Mouse (Mus musculus) kidney, adult 2 months (tissue): ENCODE data around the gene Lamp5.

Experiments
- CTCF ChIP-seq: fragments of 200-500 bp; conservative IDR thresholded peaks from 2 replicates; pipeline ENCODE4 v1.5.1; 2011; ENCODE audit warnings: low read depth, mild to moderate bottlenecking, control low read depth, low read length, moderate library complexity, mixed read lengths; ENCODE audit not compliant: insufficient read depth, insufficient read length
- POLR2A ChIP-seq: fragments of 200-500 bp; IDR thresholded peaks from one replicate; pipeline ENCODE4 v1.6.1; 2011; ENCODE audit warnings: low read depth, low read length, control low read depth

- TF ChIP-seq CTCF (no peak), POLR2A (no peak)
These were observed 66.0 kb downstream of the Lamp5 start for GRCm38 (mm10) chr2:136118006-136118405.
